Mouse (Mus musculus): ENCODE data around the gene Ide.

Gene Ide

GRCm38 (mm10) chr19:37335392-37335791 lies 2.3 kb downstream of the Ide start:
- no peak for DNase-seq (ENCODE audit: low spot score in 2 of 2)

GRCm38 (mm10) chr19:37333357-37333756 lies 4.3 kb downstream of the Ide start:
- no peak for DNase-seq (ENCODE audit: low spot score in 2 of 2)

GRCm38 (mm10) chr19:37332726-37333125 lies 4.9 kb downstream of the Ide start:
- DNase-seq (ENCODE audit: low spot score in 2 of 2): no peak

- DNase-seq (ENCODE audit: low spot score in 2 of 2): no peak
Observed at GRCm38 (mm10) chr19:37327216-37327615, 10.4 kb downstream of the Ide start.

- DNase-seq (ENCODE audit: low spot score in 2 of 2): no peak
Observed at GRCm38 (mm10) chr19:37323566-37323965, 14.1 kb downstream of the Ide start.

GRCm38 (mm10) chr19:37320802-37321619 lies 16.6 kb downstream of the Ide start:
- no peak for DNase-seq (ENCODE audit: low spot score in 2 of 2)

GRCm38 (mm10) chr19:37317359-37317758 lies 20.3 kb downstream of the Ide start:
- no peak for DNase-seq (ENCODE audit: low spot score in 2 of 2)

GRCm38 (mm10) chr19:37315091-37315490 lies 22.6 kb downstream of the Ide start:
- DNase-seq (ENCODE audit: low spot score in 2 of 2): no peak

- no peak for DNase-seq (ENCODE audit: low spot score in 2 of 2)
Observed at GRCm38 (mm10) chr19:37311426-37311825, 26.2 kb downstream of the Ide start.

GRCm38 (mm10) chr19:37310133-37310532 lies 27.5 kb downstream of the Ide start:
- DNase-seq (ENCODE audit: low spot score in 2 of 2): no peak

GRCm38 (mm10) chr19:37308941-37309340 lies 28.7 kb downstream of the Ide start:
- DNase-seq (ENCODE audit: low spot score in 2 of 2): no peak

GRCm38 (mm10) chr19:37307826-37308545 lies 29.7 kb downstream of the Ide start:
- no peak for DNase-seq (ENCODE audit: low spot score in 2 of 2)

- DNase-seq (ENCODE audit: low spot score in 2 of 2): no peak
Observed at GRCm38 (mm10) chr19:37306176-37306575, 31.5 kb downstream of the Ide start.

- no peak for DNase-seq (ENCODE audit: low spot score in 2 of 2)
Observed at GRCm38 (mm10) chr19:37304866-37305265, 32.8 kb downstream of the Ide start.

GRCm38 (mm10) chr19:37304006-37304405 lies 33.6 kb downstream of the Ide start:
- DNase-seq (ENCODE audit: low spot score in 2 of 2): no peak

GRCm38 (mm10) chr19:37301733-37302132 lies 35.9 kb downstream of the Ide start:
- DNase-seq (ENCODE audit: low spot score in 2 of 2): no peak

GRCm38 (mm10) chr19:37291676-37292075 lies 46.0 kb downstream of the Ide start:
- DNase-seq (ENCODE audit: low spot score in 2 of 2): no peak

GRCm38 (mm10) chr19:37290906-37291305 lies 46.7 kb downstream of the Ide start:
- no peak for DNase-seq (ENCODE audit: low spot score in 2 of 2)

GRCm38 (mm10) chr19:37284775-37285174 lies 52.9 kb downstream of the Ide start:
- no peak for DNase-seq (ENCODE audit: low spot score in 2 of 2)

- DNase-seq (ENCODE audit: low spot score in 2 of 2): no peak
Observed at GRCm38 (mm10) chr19:37283166-37283565, 54.5 kb downstream of the Ide start.

GRCm38 (mm10) chr19:37281710-37282109 lies 55.9 kb downstream of the Ide start:
- no peak for DNase-seq (ENCODE audit: low spot score in 2 of 2)

GRCm38 (mm10) chr19:37279194-37279593 lies 58.5 kb downstream of the Ide start:
- no peak for DNase-seq (ENCODE audit: low spot score in 2 of 2)

- DNase-seq (ENCODE audit: low spot score in 2 of 2): no peak
Observed at GRCm38 (mm10) chr19:37275555-37275954, 62.1 kb downstream of the Ide start.
